ENCODE assay signal across 17 mouse cellular contexts in the genomic region with DNA sequence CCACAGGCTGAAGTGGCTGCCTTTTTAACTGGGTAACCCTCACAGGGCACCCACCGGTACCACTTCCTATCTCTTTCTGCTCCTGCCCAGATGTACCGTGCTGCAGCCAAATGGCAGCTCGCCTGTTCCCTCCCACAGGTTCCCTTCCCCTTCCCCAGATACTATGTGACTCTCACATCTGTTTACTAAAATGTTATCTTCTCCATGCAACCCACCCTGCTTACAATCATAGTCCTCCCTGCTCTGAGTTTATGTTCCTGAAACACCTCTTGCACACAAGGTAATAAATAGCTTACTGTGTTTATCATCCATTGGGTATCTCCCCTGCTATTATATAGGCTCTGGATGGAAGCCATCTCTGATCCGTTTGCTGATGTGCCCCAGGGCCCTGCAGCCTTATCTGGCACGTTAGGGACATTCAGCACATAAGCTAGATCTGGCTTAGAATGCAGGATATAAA.
DNase-seq lines count a peak whose midpoint lies in the region; ATAC-seq and TF ChIP-seq lines count a peak whose summit lies in the region.
"Had no signal": no experiment of that assay in that cellular context is flagged by ENCODE, and none has a peak within 500 bp of the region (broad histone marks: within the 10 kb centered on the region; RNA-seq: fewer than 3 reads in every experiment).

No protein-coding gene starts in this region.

- no peaks in the 10 kb centered on the region for H3K36me3 ChIP-seq in heart, embryonic 15.5 days
- H3K36me3 ChIP-seq in stomach, embryonic 16.5 days (ENCODE audit: control insufficient read depth, insufficient read depth, low read length), result no peaks in the 10 kb centered on the region
- H3K36me3 ChIP-seq in stomach, postnatal 0 days (ENCODE audit: control insufficient read depth, insufficient read depth, low read length), result no peaks in the 10 kb centered on the region
- H3K36me3 ChIP-seq: midbrain, embryonic 12.5 days had no signal

- H3K27me3 ChIP-seq in heart, embryonic 15.5 days, result no peaks in the 10 kb centered on the region
- H3K27me3 ChIP-seq in stomach, embryonic 16.5 days (ENCODE audit: control insufficient read depth, insufficient read depth, low read length), result no peaks in the 10 kb centered on the region
- H3K27me3 ChIP-seq in stomach, postnatal 0 days (ENCODE audit: control insufficient read depth, insufficient read depth, low read length), result no peaks in the 10 kb centered on the region

- DNase-seq in heart, adult 9 months (ENCODE audit: low spot score in 2 of 2), result no peak
- DNase-seq in stomach, postnatal 0 days (ENCODE audit: low spot score), result no peak
- DNase-seq in right cerebral cortex, postnatal 25 days, result no peak
- DNase-seq in right cerebral cortex, adult 18-20 months, result no peak
- DNase-seq: cerebellum, adult 8-10 months; gastrocnemius, postnatal 36 days; kidney, adult 18-20 months; kidney, postnatal 4 days; left cerebral cortex, postnatal 4 days; thymus, postnatal 14 days had no signal

- 15% methylated on average over 5 of the region's 5 CpGs for WGBS in heart, embryonic 15.5 days
- 53% methylated on average over 5 of the region's 5 CpGs for WGBS in stomach, embryonic 16.5 days
- 60% methylated on average over 5 of the region's 5 CpGs for WGBS in stomach, postnatal 0 days

- H3K27ac ChIP-seq in heart, embryonic 15.5 days, result peak overlapping the region; percentile 80
- H3K27ac ChIP-seq in stomach, embryonic 16.5 days (ENCODE audit: low read length), result peak overlapping the region; percentile 6; the same call in 1 of the 2 replicates
- H3K27ac ChIP-seq in stomach, postnatal 0 days (replicated peaks), result no peak overlapping the region
- H3K27ac ChIP-seq: midbrain, embryonic 12.5 days had no signal

- TF ChIP-seq CTCF in stomach, postnatal 0 days (IDR thresholded peaks at IDR 0.05; ENCODE audit: low read depth), result no peak

- H3K9ac ChIP-seq in heart, embryonic 15.5 days, result no peak overlapping the region
- no peak overlapping the region for H3K9ac ChIP-seq in stomach, embryonic 16.5 days (ENCODE audit: low read length)
- H3K9ac ChIP-seq in stomach, postnatal 0 days (ENCODE audit: low read length), result no peak overlapping the region
- H3K9ac ChIP-seq: midbrain, embryonic 12.5 days had no signal

- TF ChIP-seq EP300 in stomach, postnatal 0 days (optimal IDR thresholded peaks at IDR 0.05), result no peak

- ATAC-seq in heart, embryonic 15.5 days (replicated peaks; ENCODE audit: insufficient number of reproducible peaks, insufficient read depth, low FRiP score, low read depth), result no peak
- ATAC-seq in stomach, embryonic 16.5 days (ENCODE audit: insufficient read depth, low FRiP score), result no peak
- ATAC-seq in stomach, postnatal 0 days (ENCODE audit: low FRiP score, low TSS enrichment), result no peak
- peak; percentile 29 to 52; a peak in 3 of 4 replicates for ATAC-seq in hematopoietic stem cell, adult 5-6 weeks (replicated peaks in 1 of 2; ENCODE audit: insufficient read depth in 1 of 2, low FRiP score in 2 of 2, low TSS enrichment in 1 of 2, low read depth in 1 of 2, poor library complexity in 2 of 2, severe bottlenecking in 2 of 2)
- peak; percentile 93 for ATAC-seq in megakaryocyte-erythroid progenitor cell, adult 5-6 weeks (replicated peaks; ENCODE audit: low FRiP score, low TSS enrichment, poor library complexity, severe bottlenecking)
- ATAC-seq: CD4-positive, CD25-positive, alpha-beta regulatory T cell, adult 4 months; lung, postnatal 0 days had no signal

- H3K4me1 ChIP-seq in heart, embryonic 15.5 days (replicated peaks), result peaks cover 45% of the 10 kb centered on the region
- H3K4me1 ChIP-seq in stomach, embryonic 16.5 days (ENCODE audit: control insufficient read depth, insufficient read depth, low read length), result peaks cover 12% of the 10 kb centered on the region
- H3K4me1 ChIP-seq in stomach, postnatal 0 days (replicated peaks; ENCODE audit: control insufficient read depth, insufficient read depth), result no peaks in the 10 kb centered on the region

- H3K9me3 ChIP-seq in heart, embryonic 15.5 days (replicated peaks), result no peaks in the 10 kb centered on the region
- no peaks in the 10 kb centered on the region for H3K9me3 ChIP-seq in stomach, embryonic 16.5 days (replicated peaks; ENCODE audit: control insufficient read depth, low read length)
- no peaks in the 10 kb centered on the region for H3K9me3 ChIP-seq in stomach, postnatal 0 days (ENCODE audit: control insufficient read depth, low read length)
- H3K9me3 ChIP-seq: midbrain, embryonic 12.5 days had no signal

- no peak overlapping the region for H3K4me3 ChIP-seq in heart, embryonic 15.5 days
- H3K4me3 ChIP-seq in stomach, embryonic 16.5 days (replicated peaks; ENCODE audit: low read length), result no peak overlapping the region
- H3K4me3 ChIP-seq in stomach, postnatal 0 days (ENCODE audit: low read depth, low read length), result no peak overlapping the region
- H3K4me3 ChIP-seq: midbrain, embryonic 12.5 days had no signal

- H3K4me2 ChIP-seq in heart, embryonic 15.5 days, result no peak overlapping the region
- no peak overlapping the region for H3K4me2 ChIP-seq in stomach, embryonic 16.5 days (ENCODE audit: low read depth, low read length)
- no peak overlapping the region for H3K4me2 ChIP-seq in stomach, postnatal 0 days (replicated peaks; ENCODE audit: low read depth)
- H3K4me2 ChIP-seq: midbrain, embryonic 12.5 days had no signal

Comparison
In these comparisons a context has a peak if more than half of its experiments do, and no peak if none do; other contexts are left out.
1. ATAC-seq: peak in hematopoietic stem cell, adult 5-6 weeks (2 of 2) and megakaryocyte-erythroid progenitor cell, adult 5-6 weeks (single experiment); none in heart, embryonic 15.5 days (single experiment), stomach, embryonic 16.5 days (single experiment) and stomach, postnatal 0 days (single experiment).